Mouse (Mus musculus): Measurements from ENCODE around the gene Atp6v0a4.

The Atp6v0a4 gene

DNA sequence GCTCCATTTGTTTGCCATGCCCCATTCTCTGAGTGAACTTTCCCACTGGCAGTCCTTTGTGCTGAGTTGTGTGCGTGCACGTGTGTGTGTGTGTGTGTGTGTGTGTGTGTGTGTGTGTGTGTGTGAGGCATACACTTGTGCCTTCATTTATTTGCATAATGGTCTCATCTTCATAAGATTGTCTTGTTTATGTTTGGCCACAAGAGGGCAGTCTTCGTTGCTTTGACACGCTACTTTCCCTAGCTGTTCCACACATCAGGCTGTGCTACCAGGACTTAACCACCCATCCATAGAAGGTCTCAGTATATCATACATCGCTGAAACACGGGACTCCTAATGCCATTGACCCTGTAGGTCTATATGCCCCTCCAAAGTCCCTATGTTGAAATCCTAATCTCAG lies 116.9 kb downstream of the Atp6v0a4 start:
- WGBS = 5% methylated on average over 6 of the region's 6 CpGs
